Mouse (Mus musculus): ENCODE results near the gene Tmbim6. TPM values are rescaled to one million over a fixed set of nuclear protein-coding genes. Genes with fewer than 3 reads are reported as not detected.
A peak's percentile ranks its signal among the peaks of the same experiment; 100 is the strongest.

Tmbim6 gene
- polyA plus RNA-seq, 2 experiments, result 99.7 to 187 TPM

GRCm38 (mm10) chr15:99416348-99416882 is 23.7 kb downstream of the Tmbim6 start:
- Histone ChIP-seq H3K4me1 (replicated peaks; ENCODE audit: control insufficient read depth in 2 of 2, insufficient read depth in 2 of 2, low read length in 1 of 2) (peaks cover 0 to 11% of the 10 kb centered on the region in 2 experiments; a peak in 2 of 4 replicates), H3K27me3 (ENCODE audit: control insufficient read depth, insufficient read depth, low read length) (no peaks in the 10 kb centered on the region), H3K9me3 (ENCODE audit: control insufficient read depth, low read length) (no peaks in the 10 kb centered on the region), H3K27ac (no peak overlapping the region), H3K9ac (replicated peaks) (no peak overlapping the region; the same call in 1 of the 2 replicates), H3K4me2 (ENCODE audit: low read depth) (peak overlapping the region; percentile 36), H3K36me3 (replicated peaks; ENCODE audit: control insufficient read depth, insufficient read depth, low read depth) (no peaks in the 10 kb centered on the region), H3K4me3 (ENCODE audit: insufficient read depth in 1 of 2, low read depth in 2 of 2, low read length in 2 of 2) (no peak overlapping the region)
- 13% methylated on average over 13 of the region's 13 CpGs for WGBS (ENCODE audit: insufficient replicate concordance)
- TF ChIP-seq CTCF (IDR thresholded peaks at IDR 0.05; ENCODE audit: low read depth), result peak; percentile 100
- no peak for TF ChIP-seq EP300 (IDR thresholded peaks at IDR 0.05; ENCODE audit: low read depth)
- DNase-seq (ENCODE audit: low read depth in 3 of 3, low spot score in 3 of 3) (peak; percentile 73 to 80 (median 74)), ATAC-seq (ENCODE audit: insufficient read depth) (peak; percentile 43; the same call in 1 of the 2 replicates)

- WGBS (ENCODE audit: insufficient replicate concordance), result 33% methylated on average over 4 of the region's 4 CpGs
- H3K9ac ChIP-seq (replicated peaks), result no peak overlapping the region; the same call in 1 of the 2 replicates
- H3K27me3 ChIP-seq (ENCODE audit: control insufficient read depth, insufficient read depth, low read length), result no peaks in the 10 kb centered on the region
- TF ChIP-seq EP300 (IDR thresholded peaks at IDR 0.05; ENCODE audit: low read depth) (no peak), CTCF (IDR thresholded peaks at IDR 0.05; ENCODE audit: low read depth) (no peak)
- ATAC-seq (ENCODE audit: insufficient read depth) (no peak), DNase-seq (ENCODE audit: low read depth in 3 of 3, low spot score in 3 of 3) (no peak)
- no peak overlapping the region for H3K27ac ChIP-seq
- no peak overlapping the region for H3K4me3 ChIP-seq (ENCODE audit: insufficient read depth in 1 of 2, low read depth in 2 of 2, low read length in 2 of 2)
- peak overlapping the region; percentile 29 for H3K4me2 ChIP-seq (ENCODE audit: low read depth)
- H3K4me1 ChIP-seq (replicated peaks; ENCODE audit: control insufficient read depth in 2 of 2, insufficient read depth in 2 of 2, low read length in 1 of 2), result peaks cover 0 to 13% of the 10 kb centered on the region in 2 experiments; a peak in 2 of 4 replicates
- no peaks in the 10 kb centered on the region for H3K36me3 ChIP-seq (replicated peaks; ENCODE audit: control insufficient read depth, insufficient read depth, low read depth)
- no peaks in the 10 kb centered on the region for H3K9me3 ChIP-seq (ENCODE audit: control insufficient read depth, low read length)
These were observed 24.3 kb downstream of the Tmbim6 start for GRCm38 (mm10) chr15:99416957-99417356.

- ATAC-seq (ENCODE audit: insufficient read depth), result no peak
These were observed 25.1 kb downstream of the Tmbim6 start for GRCm38 (mm10) chr15:99417692-99418271.

DNA sequence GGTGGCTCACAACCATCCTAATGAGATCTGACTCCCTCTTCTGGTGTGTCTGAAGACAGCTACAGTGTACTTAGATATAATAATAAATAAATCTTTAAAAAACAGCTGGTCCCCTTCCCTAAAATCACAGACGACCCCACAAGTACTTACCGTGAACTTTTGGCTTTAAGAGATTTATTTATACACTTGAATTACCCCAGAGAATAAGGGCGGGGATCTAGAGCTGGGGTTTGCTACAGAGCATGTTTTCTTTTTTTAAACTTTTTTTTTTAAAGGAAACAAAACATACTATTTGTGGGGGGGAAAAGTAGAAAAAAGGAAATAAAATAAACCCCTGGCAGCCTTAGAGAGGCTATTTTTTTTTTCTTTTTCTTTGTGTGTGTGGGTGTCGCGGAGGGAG is 27.4 kb downstream of the Tmbim6 start:
- Histone ChIP-seq H3K36me3 (replicated peaks; ENCODE audit: control insufficient read depth, insufficient read depth, low read depth) (no peaks in the 10 kb centered on the region), H3K9me3 (ENCODE audit: control insufficient read depth, low read length) (no peaks in the 10 kb centered on the region), H3K4me3 (ENCODE audit: insufficient read depth in 1 of 2, low read depth in 2 of 2, low read length in 2 of 2) (no peak overlapping the region), H3K4me1 (replicated peaks; ENCODE audit: control insufficient read depth in 2 of 2, insufficient read depth in 2 of 2, low read length in 1 of 2) (peaks cover 0 to 13% of the 10 kb centered on the region in 2 experiments; a peak in 2 of 4 replicates), H3K4me2 (ENCODE audit: low read depth) (peak overlapping the region; percentile 36), H3K27ac (no peak overlapping the region), H3K9ac (replicated peaks) (no peak overlapping the region), H3K27me3 (ENCODE audit: control insufficient read depth, insufficient read depth, low read length) (no peaks in the 10 kb centered on the region)
- DNase-seq (ENCODE audit: low read depth in 3 of 3, low spot score in 3 of 3) (no peak), ATAC-seq (ENCODE audit: insufficient read depth) (no peak)
- WGBS (ENCODE audit: insufficient replicate concordance), result 30% methylated on average over 5 of the region's 5 CpGs
- TF ChIP-seq EP300 (IDR thresholded peaks at IDR 0.05; ENCODE audit: low read depth) (no peak), CTCF (IDR thresholded peaks at IDR 0.05; ENCODE audit: low read depth) (no peak)

More at GRCm38 (mm10) chr15:99417692-99418271, 25.1 kb downstream of the Tmbim6 start:
- no peak for DNase-seq (ENCODE audit: low read depth in 3 of 3, low spot score in 3 of 3)
- H3K4me1 ChIP-seq (replicated peaks; ENCODE audit: control insufficient read depth in 2 of 2, insufficient read depth in 2 of 2, low read length in 1 of 2), result peaks cover 0 to 13% of the 10 kb centered on the region in 2 experiments; a peak in 2 of 4 replicates
- no peak for TF ChIP-seq EP300 (IDR thresholded peaks at IDR 0.05; ENCODE audit: low read depth)
- TF ChIP-seq CTCF (IDR thresholded peaks at IDR 0.05; ENCODE audit: low read depth), result no peak
- no peaks in the 10 kb centered on the region for H3K9me3 ChIP-seq (ENCODE audit: control insufficient read depth, low read length)
- 29% methylated on average over 17 of the region's 17 CpGs for WGBS (ENCODE audit: insufficient replicate concordance)
- H3K9ac ChIP-seq (replicated peaks), result no peak overlapping the region
- no peaks in the 10 kb centered on the region for H3K36me3 ChIP-seq (replicated peaks; ENCODE audit: control insufficient read depth, insufficient read depth, low read depth)
- no peak overlapping the region for H3K27ac ChIP-seq
- no peak overlapping the region for H3K4me3 ChIP-seq (ENCODE audit: insufficient read depth in 1 of 2, low read depth in 2 of 2, low read length in 2 of 2)
- no peak overlapping the region for H3K4me2 ChIP-seq (ENCODE audit: low read depth)
- H3K27me3 ChIP-seq (ENCODE audit: control insufficient read depth, insufficient read depth, low read length), result no peaks in the 10 kb centered on the region

- peak overlapping the region; percentile 36 for H3K4me2 ChIP-seq (ENCODE audit: low read depth)
- H3K27me3 ChIP-seq (ENCODE audit: control insufficient read depth, insufficient read depth, low read length), result no peaks in the 10 kb centered on the region
- 17% methylated on average over 12 of the region's 12 CpGs for WGBS (ENCODE audit: insufficient replicate concordance)
- DNase-seq (ENCODE audit: low read depth in 3 of 3, low spot score in 3 of 3) (no peak), ATAC-seq (ENCODE audit: insufficient read depth) (no peak)
- H3K36me3 ChIP-seq (replicated peaks; ENCODE audit: control insufficient read depth, insufficient read depth, low read depth), result no peaks in the 10 kb centered on the region
- no peak overlapping the region for H3K4me3 ChIP-seq (ENCODE audit: insufficient read depth in 1 of 2, low read depth in 2 of 2, low read length in 2 of 2)
- H3K4me1 ChIP-seq (replicated peaks; ENCODE audit: control insufficient read depth in 2 of 2, insufficient read depth in 2 of 2, low read length in 1 of 2), result peaks cover 0 to 13% of the 10 kb centered on the region in 2 experiments; a peak in 2 of 4 replicates
- TF ChIP-seq CTCF (IDR thresholded peaks at IDR 0.05; ENCODE audit: low read depth) (no peak), EP300 (IDR thresholded peaks at IDR 0.05; ENCODE audit: low read depth) (no peak)
- no peaks in the 10 kb centered on the region for H3K9me3 ChIP-seq (ENCODE audit: control insufficient read depth, low read length)
- no peak overlapping the region for H3K9ac ChIP-seq (replicated peaks)
- no peak overlapping the region for H3K27ac ChIP-seq
These were observed 27.9 kb downstream of the Tmbim6 start for GRCm38 (mm10) chr15:99420521-99421014.

Measured in liver, embryonic 14.5 days (tissue).